Mouse (Mus musculus): ENCODE results near the gene Hinfp.

DNA sequence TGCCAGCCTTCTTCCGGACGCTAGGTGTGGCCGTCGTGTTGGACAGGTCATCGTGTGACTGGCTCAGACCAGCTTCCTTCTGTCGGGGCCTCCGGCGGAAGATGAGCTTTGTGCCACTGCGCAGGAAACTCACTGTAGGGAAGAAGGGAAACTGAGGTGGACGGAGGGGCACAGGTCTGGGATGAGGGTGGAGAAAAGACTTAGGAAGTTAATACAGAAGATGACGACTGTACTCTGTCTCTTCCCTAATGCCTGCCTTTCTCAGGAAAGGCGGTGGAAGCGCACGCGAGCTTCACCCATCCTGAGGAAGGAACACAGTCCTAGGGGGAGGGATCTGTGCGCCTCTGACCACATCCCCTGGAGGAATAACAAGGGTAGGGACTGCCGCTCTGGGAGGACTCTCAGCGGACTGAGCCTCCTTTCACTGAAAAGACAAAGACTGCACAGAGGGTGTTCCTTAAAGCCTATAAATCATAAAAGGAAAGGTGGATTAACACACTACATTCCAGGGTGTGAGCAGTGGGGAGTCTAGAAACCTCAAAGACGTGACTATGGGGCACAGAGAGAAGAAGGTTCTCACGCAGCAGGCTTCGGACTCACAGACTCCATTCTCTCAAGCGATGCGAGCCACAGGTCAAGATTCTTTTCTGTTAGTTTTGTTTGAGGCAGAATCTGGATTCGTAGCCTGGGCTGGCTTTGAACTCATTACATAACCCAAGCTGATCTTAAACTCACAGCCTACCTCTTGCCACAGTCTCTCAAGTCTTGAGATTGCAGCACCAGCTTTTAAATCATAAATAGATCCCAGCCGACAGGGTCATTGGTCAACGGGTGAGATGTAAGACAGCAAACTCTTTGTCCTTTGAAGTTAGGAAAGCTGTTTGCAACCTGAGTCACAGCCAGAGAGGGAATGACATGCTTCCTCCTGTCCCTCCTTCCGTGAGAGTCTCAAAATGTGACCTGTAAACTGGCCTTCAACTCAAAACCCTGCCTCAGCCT, 6.0 kb upstream of the Hinfp start:
- TF ChIP-seq CTCF (IDR thresholded peaks at IDR 0.05; ENCODE audit: control insufficient read depth, insufficient read depth, insufficient replicate concordance, low read depth, low read length) (no peak), POLR2A (IDR thresholded peaks at IDR 0.05; ENCODE audit: control insufficient read depth, low read depth, low read length) (no peak)

Data from testis, adult 2 months (tissue).